Mouse (Mus musculus) CH12.LX (cell line): ENCODE results near the gene Slc22a17. TPM values are rescaled to one million over a fixed set of nuclear protein-coding genes. Genes with fewer than 3 reads are reported as not detected.

Source experiments
- DNase-seq: peaks from one replicate; pipeline ENCODE4 v3.0.0-alpha.2; 2013; ENCODE audit errors: extremely low read depth
- H3K27ac ChIP-seq: 2 replicates; pipeline ENCODE4 v1.5.1; 2012; ENCODE audit warnings: low read depth, mild to moderate bottlenecking, control low read depth, moderate library complexity; ENCODE audit not compliant: insufficient read depth
- H3K27me3 ChIP-seq: replicated peaks from 2 replicates; pipeline ENCODE3; 2012; ENCODE audit warnings: inconsistent platforms
- H3K36me3 ChIP-seq, 2 experiments: replicated peaks in 1 of 2; 2 replicates each; pipeline versions ENCODE3 to v1.6.1; 2012; ENCODE audit warnings: inconsistent platforms in 1 of 2, low read length in 1 of 2, mild to moderate bottlenecking in 1 of 2, mixed read lengths in 1 of 2, moderate library complexity in 1 of 2; ENCODE audit not compliant: control insufficient read depth in 1 of 2, insufficient read depth in 1 of 2
- H3K4me1 ChIP-seq, 2 experiments: 2 replicates each; pipeline ENCODE4 v1.6.1; 2012; ENCODE audit warnings: inconsistent platforms in 1 of 2, moderate library complexity in 1 of 2; ENCODE audit not compliant: insufficient read depth in 2 of 2, control insufficient read depth in 1 of 2
- H3K4me2 ChIP-seq: 2 replicates; pipeline ENCODE4 v1.6.1; 2012; ENCODE audit warnings: low read depth, mild to moderate bottlenecking, control low read depth; ENCODE audit not compliant: poor library complexity, insufficient read depth, severe bottlenecking
- H3K4me3 ChIP-seq, 3 experiments: fragments of 150-350 bp in 1 of 3; sonication (generic) in 1 of 3; replicated peaks in 1 of 3; 2 replicates each; pipeline versions ENCODE3 to v1.5.1; 2011 to 2012; ENCODE audit warnings: low read depth in 2 of 3, low read length in 2 of 3, mild to moderate bottlenecking in 2 of 3, moderate library complexity in 2 of 3, control low read depth in 1 of 3, improper control_type of control experiment in 1 of 3, inconsistent platforms in 1 of 3, mixed read lengths in 1 of 3; ENCODE audit not compliant: poor library complexity in 1 of 3
- H3K79me2 ChIP-seq: replicated peaks from 2 replicates; pipeline ENCODE4 v1.6.1; 2012; ENCODE audit warnings: mild to moderate bottlenecking, moderate library complexity; ENCODE audit not compliant: control insufficient read depth, poor library complexity, insufficient read depth, severe bottlenecking; ENCODE audit errors: extremely low read depth
- H3K9ac ChIP-seq: 2 replicates; pipeline ENCODE4 v1.6.1; 2012; ENCODE audit warnings: low read depth, mild to moderate bottlenecking, control low read depth, moderate library complexity; ENCODE audit not compliant: insufficient read depth
- H3K9me3 ChIP-seq: replicated peaks from 2 replicates; pipeline ENCODE3; 2012; ENCODE audit warnings: low read length, inconsistent platforms, mixed read lengths
- CHD1 ChIP-seq: IDR thresholded peaks from 2 replicates; pipeline ENCODE4 v1.6.1; 2012; ENCODE audit warnings: low read depth, low read length, improper control_type of control experiment, inconsistent platforms
- CTCF ChIP-seq, 2 experiments: IDR thresholded peaks in 1 of 2; conservative IDR thresholded peaks in 1 of 2; 2 replicates each; pipeline ENCODE4 v1.5.1; 2011 to 2012; ENCODE audit warnings: low read depth in 2 of 2, low read length in 2 of 2, improper control_type of control experiment in 1 of 2, inconsistent platforms in 1 of 2, mild to moderate bottlenecking in 1 of 2, moderate library complexity in 1 of 2
- IRF4 ChIP-seq: IDR thresholded peaks from 2 replicates; pipeline ENCODE4 v1.6.1; 2014; ENCODE audit warnings: low read depth, mild to moderate bottlenecking, inconsistent platforms, low read length, improper control_type of control experiment
- JUN ChIP-seq: IDR thresholded peaks from 2 replicates; pipeline ENCODE4 v1.6.1; 2011; ENCODE audit warnings: low read depth, mild to moderate bottlenecking, low read length, improper control_type of control experiment, moderate library complexity; ENCODE audit not compliant: insufficient read depth
- KAT2A ChIP-seq: IDR thresholded peaks from 2 replicates; pipeline ENCODE4 v1.6.1; 2012; ENCODE audit warnings: low read length, improper control_type of control experiment, inconsistent platforms; ENCODE audit not compliant: insufficient replicate concordance
- MAZ ChIP-seq: IDR thresholded peaks from 2 replicates; pipeline ENCODE4 v1.6.1; 2012; ENCODE audit warnings: low read depth, mild to moderate bottlenecking, inconsistent platforms, low read length, improper control_type of control experiment, moderate library complexity
- MXI1 ChIP-seq: IDR thresholded peaks from 2 replicates; pipeline ENCODE4 v1.6.1; 2011; ENCODE audit warnings: mild to moderate bottlenecking, low read depth, low read length, improper control_type of control experiment
- NELFE ChIP-seq: IDR thresholded peaks from 2 replicates; pipeline ENCODE4 v1.6.1; 2011; ENCODE audit warnings: low read depth, low read length, improper control_type of control experiment
- PAX5 ChIP-seq: IDR thresholded peaks from 2 replicates; pipeline ENCODE4 v1.6.1; 2012; ENCODE audit warnings: low read length, inconsistent platforms, mixed read lengths
- POLR2A ChIP-seq: IDR thresholded peaks from 2 replicates; pipeline ENCODE4 v1.6.1; 2011; ENCODE audit warnings: low read depth, mild to moderate bottlenecking, improper control_type of control experiment, low read length
- POLR2AphosphoS2 ChIP-seq: IDR thresholded peaks from 2 replicates; pipeline ENCODE4 v1.6.1; 2011; ENCODE audit warnings: low read depth, low read length, improper control_type of control experiment
- RAD21 ChIP-seq: IDR thresholded peaks from 2 replicates; pipeline ENCODE4 v1.6.1; 2011; ENCODE audit warnings: low read depth, mild to moderate bottlenecking, low read length, improper control_type of control experiment, moderate library complexity
- RCOR1 ChIP-seq: conservative IDR thresholded peaks from 2 replicates; pipeline ENCODE4 v1.6.1; 2012; ENCODE audit warnings: low read depth, mild to moderate bottlenecking, inconsistent platforms, low read length, improper control_type of control experiment
- SIN3A ChIP-seq: IDR thresholded peaks from 2 replicates; pipeline ENCODE4 v1.6.1; 2012; ENCODE audit warnings: low read length, improper control_type of control experiment, inconsistent platforms
- SMC3 ChIP-seq: IDR thresholded peaks from 2 replicates; pipeline ENCODE4 v1.6.1; 2011; ENCODE audit warnings: low read depth, low read length, improper control_type of control experiment
- TBP ChIP-seq: conservative IDR thresholded peaks from 2 replicates; pipeline ENCODE4 v1.6.1; 2011; ENCODE audit warnings: low read depth, low read length, improper control_type of control experiment
- UBTF ChIP-seq: IDR thresholded peaks from 2 replicates; pipeline ENCODE4 v1.6.1; 2012; ENCODE audit warnings: low read depth, mild to moderate bottlenecking, inconsistent platforms, low read length, improper control_type of control experiment, moderate library complexity
- USF1 ChIP-seq: IDR thresholded peaks from 2 replicates; pipeline ENCODE4 v1.6.1; 2014; ENCODE audit warnings: low read depth, mild to moderate bottlenecking, inconsistent platforms, low read length, improper control_type of control experiment
- USF2 ChIP-seq: conservative IDR thresholded peaks from 2 replicates; pipeline ENCODE4 v1.6.1; 2011; ENCODE audit warnings: low read depth, low read length, improper control_type of control experiment
- ZKSCAN1 ChIP-seq: IDR thresholded peaks from 2 replicates; pipeline ENCODE4 v1.6.1; 2012; ENCODE audit warnings: low read depth, inconsistent platforms, low read length, improper control_type of control experiment, borderline replicate concordance
- ZNF384 ChIP-seq: IDR thresholded peaks from 2 replicates; pipeline ENCODE4 v1.6.1; 2012; ENCODE audit warnings: low read depth, low read length, improper control_type of control experiment, inconsistent platforms
- dilution Hi-C: fragments of 300-500 bp; cut with MboI; formaldehyde crosslinking; loops from 2 replicates; pipeline ENCODE4 v1.14.3; 2020; ENCODE audit warnings: low sequenced_read_pairs; ENCODE audit not compliant: extremely low pct_unique_long_range_greater_than_20kb, extremely low pct_ligation_motif_present
- in situ Hi-C: fragments of 300-500 bp; cut with MboI; formaldehyde crosslinking; loops from 3 replicates; pipeline ENCODE4 v1.14.3; 2019; ENCODE audit warnings: low sequenced_read_pairs, low pct_ligation_motif_present, low pct_unique_long_range_greater_than_20kb, mixed read lengths
- polyA plus RNA-seq: library from polyadenylated mRNA; unstranded; fragments of >175 nt; gene quantifications from 2 replicates; pipeline ENCODE4 v1.2.1, GENCODE M21; 2012; ENCODE audit warnings: low read depth; ENCODE audit not compliant: insufficient read length
- total RNA-seq, 2 experiments: library from RNA; depleted of rRNA; stranded (reverse); fragments of 300-350 nt in 1 of 2; fragments of >200 nt in 1 of 2; gene quantifications; 2 replicates each; pipeline ENCODE4 v1.2.3; 2012 to 2014

Slc22a17 gene
- total and polyA plus RNA-seq, 3 experiments = 0.04 to 1.1 (median 0.34) TPM

- H3K27ac ChIP-seq = 0 out of 2 replicates have a peak overlapping the region, but pooled peaks have one; percentile 13
- H3K9me3 ChIP-seq = no peaks in the 10 kb centered on the region
- peak overlapping the region; percentile 83; the same call in 1 of the 2 replicates for H3K4me2 ChIP-seq
- H3K4me3 ChIP-seq = peak overlapping the region; percentile 77 to 81 (median 80)
- peak overlapping the region; percentile 100 for H3K9ac ChIP-seq
- peaks cover 25% of the 10 kb centered on the region for H3K79me2 ChIP-seq
- no peaks in the 10 kb centered on the region for H3K27me3 ChIP-seq
- no peak; the same call in 1 of the 2 replicates for TF ChIP-seq POLR2A
- TF ChIP-seq POLR2AphosphoS2 = no peak
- TF ChIP-seq CTCF (conservative IDR thresholded peaks at IDR 0.05 in 1 of 2, IDR thresholded peaks at IDR 0.05 in 1 of 2; ENCODE audit: low read depth in 2 of 2, low read length in 2 of 2) = no peak
- TF ChIP-seq CHD1 = no peak
- no peak for TF ChIP-seq SIN3A
- TF ChIP-seq UBTF = 0 out of 2 replicates have a peak, but pooled peaks have one; percentile 51
- DNase-seq = no peak
- dilution Hi-C loops (no loop called here), in situ Hi-C loops (no loop called here)
- peaks cover 26 to 38% of the 10 kb centered on the region in 2 experiments for H3K36me3 ChIP-seq
- peaks cover 0 to 32% of the 10 kb centered on the region in 2 experiments; a peak in 2 of 4 replicates for H3K4me1 ChIP-seq
Observed at GRCm38 (mm10) chr14:54894296-54895151, 18.4 kb downstream of the Slc22a17 start.

DNA sequence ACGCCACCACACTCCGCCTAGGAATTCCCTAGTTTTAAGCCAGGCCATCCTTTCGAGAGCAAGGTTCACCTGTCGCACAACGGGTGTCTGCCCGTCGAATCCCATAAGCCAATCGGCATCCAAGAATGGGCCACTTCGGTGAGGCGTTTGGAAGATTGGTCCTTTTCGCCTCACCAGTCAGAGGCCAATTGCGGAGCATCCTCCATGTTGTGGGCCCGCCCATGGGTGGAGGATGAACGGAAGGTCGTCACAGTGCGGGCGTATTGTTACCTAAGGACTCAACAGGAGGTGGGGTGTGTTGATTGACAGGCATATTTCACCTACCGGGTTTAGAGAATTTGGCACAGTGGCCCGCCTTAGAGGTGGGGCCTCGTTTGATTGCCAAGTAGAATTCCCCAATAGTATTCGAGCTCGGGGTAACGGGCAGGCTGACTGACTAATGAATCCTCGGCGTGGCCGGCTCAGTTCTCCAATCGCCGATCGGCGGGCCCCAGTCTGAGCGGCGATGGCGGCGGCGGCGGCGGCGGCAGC is 19.2 kb downstream of the Slc22a17 start:
- Histone ChIP-seq H3K4me3 (peak overlapping the region; percentile 61 to 81 (median 81)), H3K36me3 (peaks cover 26 to 31% of the 10 kb centered on the region in 2 experiments), H3K9me3 (no peaks in the 10 kb centered on the region), H3K79me2 (peaks cover 25% of the 10 kb centered on the region), H3K27ac (peak overlapping the region; percentile 51; the same call in 1 of the 2 replicates), H3K4me1 (peaks cover 0 to 32% of the 10 kb centered on the region in 2 experiments; a peak in 2 of 4 replicates), H3K27me3 (no peaks in the 10 kb centered on the region), H3K9ac (peak overlapping the region; percentile 100), H3K4me2 (peak overlapping the region; percentile 87; the same call in 1 of the 2 replicates)
- DNase-seq = peak; percentile 100
- TF ChIP-seq TBP (peak; percentile 85), POLR2A (peak; percentile 80), RCOR1 (no peak)
- in situ Hi-C loops (no loop called here), dilution Hi-C loops (no loop called here)

GRCm38 (mm10) chr14:54892200-54892599 is 20.7 kb downstream of the Slc22a17 start, which contains the start of gene Pabpn1:
Pabpn1 (plus strand) TSS chr14:54892500.
- no peak for DNase-seq
- in situ Hi-C loops = no loop called here
- Histone ChIP-seq H3K4me1 (peaks cover 0 to 26% of the 10 kb centered on the region in 2 experiments; a peak in 2 of 4 replicates), H3K9ac (peak within 1 kb of the TSS; percentile 73), H3K9me3 (no peaks in the 10 kb centered on the region), H3K4me2 (peak within 1 kb of the TSS; percentile 87), H3K27me3 (no peaks in the 10 kb centered on the region), H3K27ac (no peak within 1 kb of the TSS), H3K4me3 (peak within 1 kb of the TSS; percentile 61 to 81 (median 81)), H3K79me2 (peaks cover 25% of the 10 kb centered on the region), H3K36me3 (peaks cover 16 to 19% of the 10 kb centered on the region in 2 experiments)
- dilution Hi-C loops = no loop called here
- TF ChIP-seq IRF4 (no peak), CTCF (conservative IDR thresholded peaks at IDR 0.05 in 1 of 2, IDR thresholded peaks at IDR 0.05 in 1 of 2; ENCODE audit: low read depth in 2 of 2, low read length in 2 of 2) (no peak), JUN (no peak), ZKSCAN1 (no peak), MAZ (no peak), MXI1 (no peak), USF2 (no peak), KAT2A (no peak), SMC3 (no peak), ZNF384 (no peak), USF1 (no peak), RAD21 (no peak), UBTF (no peak), PAX5 (no peak), NELFE (no peak)
